Comparison of ENCODE assay signal across 8 mouse cellular contexts in the genomic region with DNA sequence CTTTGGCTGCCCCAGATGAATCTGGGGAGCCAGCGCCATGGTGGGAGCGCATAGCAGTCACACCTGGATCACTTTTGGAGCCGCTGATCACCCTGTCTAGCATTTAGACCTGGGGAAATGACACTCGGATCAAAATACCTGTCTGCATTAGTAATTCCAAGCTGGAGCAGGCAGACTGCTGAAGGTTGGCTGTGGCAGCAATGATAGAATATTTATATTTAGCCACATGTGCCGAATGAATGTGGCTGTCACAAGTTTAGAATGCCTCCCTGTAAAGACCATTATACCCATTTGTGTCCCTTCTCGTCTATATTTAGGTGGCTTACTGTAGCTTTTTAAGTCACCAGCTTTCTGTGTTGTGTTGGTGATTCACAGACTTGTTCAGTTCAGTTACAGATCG. TPM values are rescaled to one million over a fixed set of nuclear protein-coding genes. Genes with fewer than 3 reads are reported as not detected.
DNase-seq lines count a peak whose midpoint lies in the region; ATAC-seq and TF ChIP-seq lines count a peak whose summit lies in the region.
"Had no signal": no experiment of that assay in that cellular context is flagged by ENCODE, and none has a peak within 500 bp of the region (broad histone marks: within the 10 kb centered on the region; RNA-seq: fewer than 3 reads in every experiment).

No protein-coding gene starts in this region.

- no peaks in the 10 kb centered on the region for H3K9me3 ChIP-seq in liver, embryonic 11.5 days (ENCODE audit: control insufficient read depth, low read length)
- H3K9me3 ChIP-seq in embryonic facial prominence, embryonic 15.5 days (replicated peaks) = no peaks in the 10 kb centered on the region
- no peaks in the 10 kb centered on the region for H3K9me3 ChIP-seq in heart, embryonic 16.5 days (replicated peaks; ENCODE audit: control insufficient read depth, low read length)

- WGBS in liver, embryonic 11.5 days = 71% methylated on average over 7 of the region's 7 CpGs
- 67% methylated on average over 7 of the region's 7 CpGs for WGBS in embryonic facial prominence, embryonic 15.5 days
- WGBS in heart, embryonic 16.5 days = 41% methylated on average over 7 of the region's 7 CpGs

- peaks cover 37% of the 10 kb centered on the region for H3K4me1 ChIP-seq in liver, embryonic 11.5 days (replicated peaks; ENCODE audit: control insufficient read depth, insufficient read depth, low read length)
- H3K4me1 ChIP-seq in embryonic facial prominence, embryonic 15.5 days = peaks cover 21% of the 10 kb centered on the region
- peaks cover 36% of the 10 kb centered on the region for H3K4me1 ChIP-seq in heart, embryonic 16.5 days (ENCODE audit: control insufficient read depth, insufficient read depth, low read length)

- no peak overlapping the region for H3K27ac ChIP-seq in liver, embryonic 11.5 days (ENCODE audit: low read depth, low read length)
- H3K27ac ChIP-seq in embryonic facial prominence, embryonic 15.5 days (replicated peaks) = no peak overlapping the region
- H3K27ac ChIP-seq in heart, embryonic 16.5 days (ENCODE audit: low read length) = peak overlapping the region; percentile 95

- no peak for TF ChIP-seq POLR2A in myocyte (IDR thresholded peaks at IDR 0.05; ENCODE audit: insufficient read length, low read depth)

- no peaks in the 10 kb centered on the region for H3K36me3 ChIP-seq in liver, embryonic 11.5 days (ENCODE audit: control insufficient read depth, insufficient read depth, low read length)
- no peaks in the 10 kb centered on the region for H3K36me3 ChIP-seq in embryonic facial prominence, embryonic 15.5 days
- no peaks in the 10 kb centered on the region for H3K36me3 ChIP-seq in heart, embryonic 16.5 days (ENCODE audit: control insufficient read depth, insufficient read depth)
- no peaks in the 10 kb centered on the region for H3K36me3 ChIP-seq in myocyte (ENCODE audit: control insufficient read depth, insufficient read depth)

- peaks cover 32% of the 10 kb centered on the region for H3K27me3 ChIP-seq in liver, embryonic 11.5 days (replicated peaks; ENCODE audit: control insufficient read depth, insufficient read depth, low read length)
- no peaks in the 10 kb centered on the region; the same call in none of the 2 replicates for H3K27me3 ChIP-seq in embryonic facial prominence, embryonic 15.5 days
- H3K27me3 ChIP-seq in heart, embryonic 16.5 days (ENCODE audit: control insufficient read depth, insufficient read depth, low read length) = no peaks in the 10 kb centered on the region
- H3K27me3 ChIP-seq in myocyte (ENCODE audit: control insufficient read depth, insufficient read depth, insufficient read length) = no peaks in the 10 kb centered on the region

- peak overlapping the region; percentile 74; the same call in 1 of the 2 replicates for H3K4me3 ChIP-seq in liver, embryonic 11.5 days (ENCODE audit: low read depth, low read length)
- H3K4me3 ChIP-seq in embryonic facial prominence, embryonic 15.5 days (replicated peaks) = peak overlapping the region; percentile 79
- H3K4me3 ChIP-seq in heart, embryonic 16.5 days (ENCODE audit: low read length) = peak overlapping the region; percentile 80
- peak overlapping the region; percentile 44 for H3K4me3 ChIP-seq in myocyte

- ATAC-seq in liver, embryonic 11.5 days (replicated peaks; ENCODE audit: low FRiP score) = no peak
- ATAC-seq in embryonic facial prominence, embryonic 15.5 days (ENCODE audit: insufficient number of reproducible peaks, low FRiP score, low TSS enrichment, low read depth) = no peak
- peak; percentile 63 for ATAC-seq in heart, embryonic 16.5 days (replicated peaks; ENCODE audit: extremely low read depth, insufficient read depth, low FRiP score)

- 0 out of 2 replicates have a peak overlapping the region, but pooled peaks have one; percentile 85 for H3K9ac ChIP-seq in liver, embryonic 11.5 days (ENCODE audit: low read depth, low read length)
- H3K9ac ChIP-seq in embryonic facial prominence, embryonic 15.5 days = no peak overlapping the region
- H3K9ac ChIP-seq in heart, embryonic 16.5 days (ENCODE audit: low read length) = peak overlapping the region; percentile 92

- H3K79me2 ChIP-seq in myocyte (ENCODE audit: control insufficient read depth, insufficient read depth) = no peaks in the 10 kb centered on the region

- DNase-seq in liver, embryonic 11.5 days (ENCODE audit: low spot score) = no peak
- DNase-seq in liver = no peak
- no peak for DNase-seq in adrenal gland, adult 18-20 months (ENCODE audit: low spot score in 2 of 2)
- no peak for DNase-seq in layer of hippocampus, postnatal 25 days (ENCODE audit: extremely low spot score in 1 of 2, low spot score in 1 of 2)

- no peak overlapping the region for H3ac ChIP-seq in myocyte (ENCODE audit: control insufficient read depth, insufficient read length)

- peak overlapping the region; percentile 92 for H3K4me2 ChIP-seq in liver, embryonic 11.5 days
- peak overlapping the region; percentile 90 for H3K4me2 ChIP-seq in embryonic facial prominence, embryonic 15.5 days (replicated peaks)
- peak overlapping the region; percentile 92 for H3K4me2 ChIP-seq in heart, embryonic 16.5 days (ENCODE audit: low read depth, low read length)
- peak overlapping the region; percentile 70 for H3K4me2 ChIP-seq in myocyte (ENCODE audit: low read depth)

TF ChIP-seq in myocyte, 11 proteins besides CTCF, POLR2A, EP300 and RAD21:
- TF ChIP-seq MAX (IDR thresholded peaks at IDR 0.05; ENCODE audit: low read depth) (no peak), MYOG (IDR thresholded peaks at IDR 0.05; ENCODE audit: control insufficient read depth in 1 of 3, insufficient read depth in 1 of 3, insufficient read length in 2 of 3, low read depth in 2 of 3) (no peak), TCF12 (IDR thresholded peaks at IDR 0.05; ENCODE audit: insufficient read depth, poor library complexity, severe bottlenecking) (no peak), USF1 (IDR thresholded peaks at IDR 0.05; ENCODE audit: low read depth) (no peak), REST (IDR thresholded peaks at IDR 0.05; ENCODE audit: insufficient read depth, insufficient read length) (no peak), TCF3 (IDR thresholded peaks at IDR 0.05; ENCODE audit: insufficient read length, low read depth) (no peak), CEBPB (IDR thresholded peaks at IDR 0.05; ENCODE audit: insufficient read depth, poor library complexity, severe bottlenecking) (no peak), E2F4 (IDR thresholded peaks at IDR 0.05; ENCODE audit: insufficient read depth) (no peak), MYOD1 (IDR thresholded peaks at IDR 0.05; ENCODE audit: control insufficient read depth in 1 of 3, insufficient read length in 2 of 3, low read depth in 2 of 3) (no peak), SRF (IDR thresholded peaks at IDR 0.05; ENCODE audit: control insufficient read depth, insufficient read length, low read depth) (no peak), POLR2AphosphoS2 (IDR thresholded peaks at IDR 0.05; ENCODE audit: insufficient read length, low read depth) (no peak)
TF ChIP-seq in myocyte: peak in this region for 0.

RNA-seq across cellular contexts. Expression of a gene that starts 2.1 kb away (rescaled TPM):
- 11.7 and 13.2 TPM in 2 replicates for polyA plus RNA-seq in liver, embryonic 11.5 days (2014; fragmentation: Nextera tagmentation; extraction: Ambion mirVana)
- 13.5 and 15.6 TPM in 2 replicates for polyA plus RNA-seq in embryonic facial prominence, embryonic 15.5 days (2015; fragmentation: Nextera tagmentation; extraction: Ambion mirVana)
- 30.1 and 30.2 TPM in 2 replicates for polyA plus RNA-seq in heart, embryonic 16.5 days (2015; fragmentation: Nextera tagmentation; extraction: Ambion mirVana)
- 11.7 TPM for polyA plus RNA-seq in myocyte (2012; fragmentation: generic; extraction: Trizol)
- 10 to 100 TPM; 34.7 to 51.7 TPM for total RNA-seq in adrenal gland, adult 18-20 months (2021)
- 10 to 100 TPM; 39.9 to 46.0 TPM for total RNA-seq in layer of hippocampus, postnatal 25 days (2021)

RNA-seq across cellular contexts. Expression of a gene that starts 33.6 kb away (rescaled TPM):
- polyA plus RNA-seq in liver, embryonic 11.5 days (2014; fragmentation: Nextera tagmentation; extraction: Ambion mirVana) = 198 and 203 TPM in 2 replicates
- 142 and 143 TPM in 2 replicates for polyA plus RNA-seq in embryonic facial prominence, embryonic 15.5 days (2015; fragmentation: Nextera tagmentation; extraction: Ambion mirVana)
- polyA plus RNA-seq in heart, embryonic 16.5 days (2015; fragmentation: Nextera tagmentation; extraction: Ambion mirVana) = 90.3 and 101 TPM in 2 replicates
- polyA plus RNA-seq in myocyte (2012; fragmentation: generic; extraction: Trizol) = 41.7 TPM
- 10 to 100 TPM; 66.4 to 71.3 TPM for total RNA-seq in adrenal gland, adult 18-20 months (2021)
- 10 to 100 TPM; 57.7 to 61.0 TPM for total RNA-seq in layer of hippocampus, postnatal 25 days (2021)

RNA-seq across cellular contexts. Expression of a gene that starts 39.1 kb away (rescaled TPM):
- polyA plus RNA-seq in liver, embryonic 11.5 days (2014; fragmentation: Nextera tagmentation; extraction: Ambion mirVana) = 0.11 and 0.18 TPM in 2 replicates
- 9.0 and 11.6 TPM in 2 replicates for polyA plus RNA-seq in embryonic facial prominence, embryonic 15.5 days (2015; fragmentation: Nextera tagmentation; extraction: Ambion mirVana)
- polyA plus RNA-seq in heart, embryonic 16.5 days (2015; fragmentation: Nextera tagmentation; extraction: Ambion mirVana) = 0.10 and 0.13 TPM in 2 replicates
- 48.0 TPM for polyA plus RNA-seq in myocyte (2012; fragmentation: generic; extraction: Trizol)
- 100 to 1,000 TPM; 221 to 307 TPM for total RNA-seq in adrenal gland, adult 18-20 months (2021)
- total RNA-seq in layer of hippocampus, postnatal 25 days (2021) = 100 to 1,000 TPM; 111 to 117 TPM
- total RNA-seq: hematopoietic stem cell, adult 5-6 weeks had no signal
